Mouse (Mus musculus): Measurements from ENCODE around the gene Lysmd1. TPM values are rescaled to one million over a fixed set of nuclear protein-coding genes. Genes with fewer than 3 reads are reported as not detected.

Gene Lysmd1
- polyA plus RNA-seq, 2 experiments, result 11.7 to 13.3 TPM

DNA sequence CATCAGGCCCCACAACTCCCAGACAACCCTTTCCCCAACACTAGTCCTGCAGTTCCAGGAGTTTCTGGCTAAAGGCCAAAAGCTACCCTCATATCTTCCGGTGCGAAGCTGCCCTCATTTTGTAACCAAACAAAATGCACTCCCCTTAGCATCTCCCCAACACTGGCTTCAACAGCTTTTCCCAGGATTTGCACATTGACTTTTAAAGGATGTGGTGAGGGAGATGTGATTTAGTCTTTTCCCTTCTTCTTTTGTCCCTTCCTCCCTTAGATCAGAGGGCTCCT, 28.4 kb downstream of the Lysmd1 start:
- no peak overlapping the region for H3K9ac ChIP-seq (ENCODE audit: low read depth, low read length, severe bottlenecking)
- peak overlapping the region; percentile 82 for H3K4me2 ChIP-seq (replicated peaks; ENCODE audit: low read depth, low read length, severe bottlenecking)
- WGBS, result 29% methylated on average over 2 of the region's 2 CpGs
- no peaks in the 10 kb centered on the region for H3K27me3 ChIP-seq (ENCODE audit: control insufficient read depth, insufficient read depth, low read length)
- peaks cover 15% of the 10 kb centered on the region; the same call in 1 of the 2 replicates for H3K4me1 ChIP-seq (ENCODE audit: control insufficient read depth, insufficient read depth, low read length)
- no peak for TF ChIP-seq POLR2A (IDR thresholded peaks at IDR 0.05; ENCODE audit: borderline replicate concordance, extremely low read depth, insufficient read depth, insufficient read length)
- DNase-seq (ENCODE audit: low spot score) (no peak), ATAC-seq (ENCODE audit: low FRiP score, low read depth) (no peak)
- H3K4me3 ChIP-seq (replicated peaks; ENCODE audit: low read length), result peak overlapping the region; percentile 93
- peaks cover 28% of the 10 kb centered on the region for H3K36me3 ChIP-seq (ENCODE audit: control insufficient read depth, insufficient read depth, low read length)
- H3K27ac ChIP-seq (replicated peaks; ENCODE audit: low read depth, low read length), result no peak overlapping the region
- no peaks in the 10 kb centered on the region for H3K9me3 ChIP-seq (ENCODE audit: control insufficient read depth, low read length)

DNA sequence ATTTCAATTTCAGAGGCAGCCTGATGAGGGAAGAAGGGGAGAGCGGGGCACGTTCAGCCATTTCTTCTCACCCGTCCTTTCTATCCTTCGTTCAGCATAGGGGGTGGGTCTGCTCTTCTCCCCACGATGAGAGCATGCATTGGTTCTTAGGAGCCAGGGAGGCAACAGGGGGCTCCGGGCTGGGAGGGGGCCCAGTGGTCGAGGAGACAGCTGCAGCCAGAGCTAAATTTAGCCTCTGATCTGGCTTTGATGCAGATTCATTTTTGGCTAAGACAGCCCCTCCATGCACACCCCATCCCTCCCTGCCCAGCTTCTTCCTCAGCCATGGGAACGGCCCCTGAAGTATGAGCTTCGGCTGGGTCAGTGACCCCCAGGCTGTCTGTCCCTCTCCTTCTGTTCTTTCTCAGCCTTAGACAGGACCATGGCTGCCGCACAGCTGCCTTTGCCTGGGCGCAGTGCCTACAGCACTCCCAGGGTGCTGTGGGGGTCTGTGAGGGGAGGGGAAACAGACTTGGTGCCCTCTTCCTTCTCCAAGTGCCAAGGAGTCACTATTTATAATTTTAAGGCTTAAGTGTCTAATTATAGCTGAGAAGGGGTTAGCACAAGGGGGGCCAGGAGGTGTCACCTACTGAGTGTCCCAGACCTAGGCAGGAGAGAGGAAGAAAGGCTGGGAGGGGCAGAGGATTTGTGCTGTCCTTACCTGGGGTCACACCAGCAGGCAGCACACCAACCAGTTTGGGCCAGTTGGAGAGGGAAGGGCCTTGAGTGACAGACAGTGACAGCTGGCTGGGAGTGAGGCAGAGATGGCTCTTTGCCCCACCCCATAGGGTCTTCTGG, 29.7 kb downstream of the Lysmd1 start:
- H3K4me3 ChIP-seq (replicated peaks; ENCODE audit: low read length), result no peak overlapping the region
- TF ChIP-seq POLR2A (IDR thresholded peaks at IDR 0.05; ENCODE audit: borderline replicate concordance, extremely low read depth, insufficient read depth, insufficient read length), result no peak
- H3K27me3 ChIP-seq (ENCODE audit: control insufficient read depth, insufficient read depth, low read length), result no peaks in the 10 kb centered on the region
- H3K4me2 ChIP-seq (replicated peaks; ENCODE audit: low read depth, low read length, severe bottlenecking), result no peak overlapping the region
- peak; percentile 35 for DNase-seq (ENCODE audit: low spot score)
- H3K36me3 ChIP-seq (ENCODE audit: control insufficient read depth, insufficient read depth, low read length), result peaks cover 42% of the 10 kb centered on the region
- no peak overlapping the region for H3K9ac ChIP-seq (ENCODE audit: low read depth, low read length, severe bottlenecking)
- no peaks in the 10 kb centered on the region for H3K9me3 ChIP-seq (ENCODE audit: control insufficient read depth, low read length)
- 0 out of 2 replicates have a peak, but pooled peaks have one; percentile 4 for ATAC-seq (ENCODE audit: low FRiP score, low read depth)
- peaks cover 15% of the 10 kb centered on the region; the same call in 1 of the 2 replicates for H3K4me1 ChIP-seq (ENCODE audit: control insufficient read depth, insufficient read depth, low read length)
- H3K27ac ChIP-seq (replicated peaks; ENCODE audit: low read depth, low read length), result no peak overlapping the region; the same call in 1 of the 2 replicates
- WGBS, result 55% methylated on average over 11 of the region's 11 CpGs

DNA sequence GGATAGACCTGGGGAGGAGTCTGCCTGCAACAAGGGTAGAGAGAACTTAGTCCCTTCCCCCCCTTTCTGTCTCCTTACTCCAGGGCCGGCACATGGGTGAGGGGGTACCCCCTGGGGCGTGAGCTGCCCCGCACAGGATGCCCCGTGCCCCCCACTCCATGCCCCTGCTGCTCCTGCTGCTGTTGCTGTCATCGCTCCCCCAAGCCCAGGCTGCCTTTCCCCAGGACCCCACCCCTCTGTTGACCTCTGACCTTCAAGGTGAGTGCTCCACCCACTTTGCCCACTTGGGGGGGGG, 30.3 kb downstream of the Lysmd1 start:
- DNase-seq (ENCODE audit: low spot score) (no peak), ATAC-seq (ENCODE audit: low FRiP score, low read depth) (no peak)
- Histone ChIP-seq H3K9me3 (ENCODE audit: control insufficient read depth, low read length) (no peaks in the 10 kb centered on the region), H3K27ac (replicated peaks; ENCODE audit: low read depth, low read length) (no peak overlapping the region), H3K27me3 (ENCODE audit: control insufficient read depth, insufficient read depth, low read length) (no peaks in the 10 kb centered on the region), H3K4me2 (replicated peaks; ENCODE audit: low read depth, low read length, severe bottlenecking) (no peak overlapping the region), H3K4me3 (replicated peaks; ENCODE audit: low read length) (no peak overlapping the region), H3K9ac (ENCODE audit: low read depth, low read length, severe bottlenecking) (no peak overlapping the region), H3K36me3 (ENCODE audit: control insufficient read depth, insufficient read depth, low read length) (peaks cover 48% of the 10 kb centered on the region), H3K4me1 (ENCODE audit: control insufficient read depth, insufficient read depth, low read length) (peaks cover 15% of the 10 kb centered on the region; the same call in 1 of the 2 replicates)
- WGBS, result 70% methylated on average over 4 of the region's 5 CpGs
- TF ChIP-seq POLR2A (IDR thresholded peaks at IDR 0.05; ENCODE audit: borderline replicate concordance, extremely low read depth, insufficient read depth, insufficient read length), result no peak

GRCm38 (mm10) chr3:95164840-95165239, 31.0 kb downstream of the Lysmd1 start:
- WGBS, result 85% methylated on average over 5 of the region's 5 CpGs
- H3K27me3 ChIP-seq (ENCODE audit: control insufficient read depth, insufficient read depth, low read length), result no peaks in the 10 kb centered on the region
- TF ChIP-seq POLR2A (IDR thresholded peaks at IDR 0.05; ENCODE audit: borderline replicate concordance, extremely low read depth, insufficient read depth, insufficient read length), result no peak
- DNase-seq (ENCODE audit: low spot score) (no peak), ATAC-seq (ENCODE audit: low FRiP score, low read depth) (no peak)
- H3K9ac ChIP-seq (ENCODE audit: low read depth, low read length, severe bottlenecking), result no peak overlapping the region
- H3K36me3 ChIP-seq (ENCODE audit: control insufficient read depth, insufficient read depth, low read length), result peaks cover 54% of the 10 kb centered on the region
- peaks cover 10% of the 10 kb centered on the region; the same call in 1 of the 2 replicates for H3K4me1 ChIP-seq (ENCODE audit: control insufficient read depth, insufficient read depth, low read length)
- no peaks in the 10 kb centered on the region for H3K9me3 ChIP-seq (ENCODE audit: control insufficient read depth, low read length)
- H3K4me2 ChIP-seq (replicated peaks; ENCODE audit: low read depth, low read length, severe bottlenecking), result no peak overlapping the region
- no peak overlapping the region for H3K4me3 ChIP-seq (replicated peaks; ENCODE audit: low read length)
- no peak overlapping the region for H3K27ac ChIP-seq (replicated peaks; ENCODE audit: low read depth, low read length)

- no peak for DNase-seq (ENCODE audit: low spot score)
- Histone ChIP-seq H3K9me3 (ENCODE audit: control insufficient read depth, low read length) (no peaks in the 10 kb centered on the region), H3K4me3 (replicated peaks; ENCODE audit: low read length) (no peak overlapping the region), H3K27me3 (ENCODE audit: control insufficient read depth, insufficient read depth, low read length) (peaks cover 30% of the 10 kb centered on the region), H3K27ac (replicated peaks; ENCODE audit: low read depth, low read length) (no peak overlapping the region), H3K9ac (ENCODE audit: low read depth, low read length, severe bottlenecking) (no peak overlapping the region), H3K4me1 (ENCODE audit: control insufficient read depth, insufficient read depth, low read length) (peaks cover 5% of the 10 kb centered on the region; the same call in 1 of the 2 replicates), H3K36me3 (ENCODE audit: control insufficient read depth, insufficient read depth, low read length) (peaks cover 83% of the 10 kb centered on the region), H3K4me2 (replicated peaks; ENCODE audit: low read depth, low read length, severe bottlenecking) (no peak overlapping the region)
- ATAC-seq (ENCODE audit: low FRiP score, low read depth), result no peak
- 90% methylated on average over 10 of the region's 10 CpGs for WGBS
- no peak for TF ChIP-seq POLR2A (IDR thresholded peaks at IDR 0.05; ENCODE audit: borderline replicate concordance, extremely low read depth, insufficient read depth, insufficient read length)
Observed at GRCm38 (mm10) chr3:95169996-95170395, 36.1 kb downstream of the Lysmd1 start.
